Comparison of ENCODE assay signal across 33 mouse cellular contexts in the genomic region with DNA sequence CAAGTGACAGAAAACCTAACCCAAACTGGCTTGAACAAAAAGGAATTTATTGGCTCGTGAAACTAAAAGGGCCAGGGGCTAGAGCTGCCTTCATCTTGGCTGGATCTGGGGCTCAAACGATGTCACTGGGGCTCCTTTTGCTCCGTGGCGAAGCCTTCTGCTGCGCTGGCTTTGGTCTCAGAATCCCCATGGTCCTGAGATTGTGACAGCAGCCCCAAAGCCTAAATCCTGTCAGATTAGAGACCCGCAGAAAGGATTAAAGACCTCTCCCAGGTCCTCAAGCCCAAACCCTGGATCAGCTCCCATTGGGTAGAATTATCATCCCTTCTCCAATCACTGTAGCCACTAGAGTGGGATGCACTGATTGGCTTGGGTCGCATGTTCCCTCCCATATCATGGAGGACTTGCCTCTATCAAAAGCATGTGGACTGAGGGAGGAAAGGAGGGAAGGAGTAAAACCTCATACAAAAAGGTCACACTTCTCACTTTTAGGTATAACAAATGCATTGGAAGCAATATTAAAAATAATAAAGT. TPM values are rescaled to one million over a fixed set of nuclear protein-coding genes. Genes with fewer than 3 reads are reported as not detected.
A peak's percentile ranks its signal among the peaks of the same experiment; 100 is the strongest.
DNase-seq lines count a peak whose midpoint lies in the region; ATAC-seq and TF ChIP-seq lines count a peak whose summit lies in the region.
"Had no signal": no experiment of that assay in that cellular context is flagged by ENCODE, and none has a peak within 500 bp of the region (broad histone marks: within the 10 kb centered on the region; RNA-seq: fewer than 3 reads in every experiment).

No protein-coding gene starts in this region.

- ATAC-seq in forebrain, postnatal 0 days: peak; percentile 56; the same call in 1 of the 2 replicates
- ATAC-seq in forebrain, embryonic 11.5 days (replicated peaks; ENCODE audit: low FRiP score): no peak
- no peak for ATAC-seq in midbrain, embryonic 14.5 days (ENCODE audit: low FRiP score, low TSS enrichment)
- ATAC-seq: intestine, postnatal 0 days had no signal

- WGBS in forebrain, postnatal 0 days: 32% methylated on average over 7 of the region's 7 CpGs
- 36% methylated on average over 7 of the region's 7 CpGs for WGBS in forebrain, embryonic 11.5 days
- 24% methylated on average over 7 of the region's 7 CpGs for WGBS in midbrain, embryonic 14.5 days

- no peak overlapping the region for H3K4me3 ChIP-seq in forebrain, postnatal 0 days (ENCODE audit: low read depth, low read length)
- no peak overlapping the region for H3K4me3 ChIP-seq in forebrain, embryonic 11.5 days (ENCODE audit: low read depth, low read length)
- no peak overlapping the region for H3K4me3 ChIP-seq in midbrain, embryonic 14.5 days (replicated peaks; ENCODE audit: low read depth, low read length)
- no peak overlapping the region for H3K4me3 ChIP-seq in gastrocnemius, adult 2 months
- H3K4me3 ChIP-seq: erythroblast, embryonic 14.5 days; hindbrain, embryonic 13.5 days; limb, embryonic 10.5 days; limb, embryonic 15.5 days; liver, embryonic 13.5 days; neural tube, embryonic 13.5 days had no signal

- TF ChIP-seq CTCF in forebrain, postnatal 0 days (IDR thresholded peaks at IDR 0.05; ENCODE audit: low read depth): no peak
- TF ChIP-seq CTCF in gastrocnemius, adult 2 months (IDR thresholded peaks at IDR 0.05): no peak

- H3K9ac ChIP-seq in forebrain, postnatal 0 days: no peak overlapping the region
- no peak overlapping the region for H3K9ac ChIP-seq in forebrain, embryonic 11.5 days (ENCODE audit: low read length)
- no peak overlapping the region for H3K9ac ChIP-seq in midbrain, embryonic 14.5 days (replicated peaks; ENCODE audit: low read length)
- H3K9ac ChIP-seq: hindbrain, embryonic 13.5 days; limb, embryonic 15.5 days; liver, embryonic 13.5 days; neural tube, embryonic 13.5 days had no signal

- H3K27ac ChIP-seq in forebrain, postnatal 0 days (ENCODE audit: low read depth, low read length): no peak overlapping the region
- H3K27ac ChIP-seq in forebrain, embryonic 11.5 days (ENCODE audit: low read depth, low read length): no peak overlapping the region
- no peak overlapping the region for H3K27ac ChIP-seq in midbrain, embryonic 14.5 days (replicated peaks; ENCODE audit: low read depth, low read length)
- H3K27ac ChIP-seq in gastrocnemius, adult 2 months: no peak overlapping the region
- H3K27ac ChIP-seq: hindbrain, embryonic 13.5 days; limb, embryonic 10.5 days; limb, embryonic 15.5 days; liver, embryonic 13.5 days; neural tube, embryonic 13.5 days had no signal

- no peak overlapping the region for H3K4me2 ChIP-seq in forebrain, postnatal 0 days (ENCODE audit: low read depth)
- H3K4me2 ChIP-seq in forebrain, embryonic 11.5 days (ENCODE audit: low read depth, low read length, severe bottlenecking): no peak overlapping the region
- H3K4me2 ChIP-seq in midbrain, embryonic 14.5 days (ENCODE audit: low read length): no peak overlapping the region
- H3K4me2 ChIP-seq: heart, embryonic 11.5 days; hindbrain, embryonic 13.5 days; limb, embryonic 15.5 days; liver, embryonic 13.5 days; neural tube, embryonic 13.5 days had no signal

- no peaks in the 10 kb centered on the region for H3K4me1 ChIP-seq in forebrain, postnatal 0 days (ENCODE audit: insufficient read depth)
- H3K4me1 ChIP-seq in forebrain, embryonic 11.5 days (replicated peaks; ENCODE audit: control insufficient read depth, insufficient read depth, low read length): peaks cover 3% of the 10 kb centered on the region
- peaks cover 5% of the 10 kb centered on the region; the same call in 1 of the 2 replicates for H3K4me1 ChIP-seq in midbrain, embryonic 14.5 days (ENCODE audit: control insufficient read depth, insufficient read depth, low read length)
- H3K4me1 ChIP-seq: liver, embryonic 13.5 days; neural tube, embryonic 13.5 days had no signal

- H3K27me3 ChIP-seq in forebrain, postnatal 0 days (ENCODE audit: insufficient read depth, low read length): peaks cover 15% of the 10 kb centered on the region; the same call in 1 of the 2 replicates
- H3K27me3 ChIP-seq in forebrain, embryonic 11.5 days (ENCODE audit: control insufficient read depth, insufficient read depth, low read length): peaks cover 27% of the 10 kb centered on the region
- peaks cover 55% of the 10 kb centered on the region for H3K27me3 ChIP-seq in midbrain, embryonic 14.5 days (ENCODE audit: control insufficient read depth, insufficient read depth, low read length)

- intact Hi-C loops in gastrocnemius, adult 2 months (cut with DNase I): no loop called here

- no peaks in the 10 kb centered on the region for H3K36me3 ChIP-seq in forebrain, postnatal 0 days (ENCODE audit: insufficient read depth)
- H3K36me3 ChIP-seq in forebrain, embryonic 11.5 days (ENCODE audit: control insufficient read depth, insufficient read depth, low read length): no peaks in the 10 kb centered on the region
- H3K36me3 ChIP-seq in midbrain, embryonic 14.5 days (ENCODE audit: control insufficient read depth, insufficient read depth, low read length): no peaks in the 10 kb centered on the region
- H3K36me3 ChIP-seq: G1E; hindbrain, embryonic 13.5 days; limb, embryonic 10.5 days; limb, embryonic 15.5 days; liver, embryonic 13.5 days; neural tube, embryonic 13.5 days had no signal

- no peaks in the 10 kb centered on the region for H3K9me3 ChIP-seq in forebrain, postnatal 0 days (ENCODE audit: low read length)
- no peaks in the 10 kb centered on the region for H3K9me3 ChIP-seq in forebrain, embryonic 11.5 days (ENCODE audit: control insufficient read depth, low read length)
- no peaks in the 10 kb centered on the region for H3K9me3 ChIP-seq in midbrain, embryonic 14.5 days (ENCODE audit: control insufficient read depth, low read length)
- H3K9me3 ChIP-seq: G1E; hindbrain, embryonic 13.5 days; limb, embryonic 10.5 days; limb, embryonic 15.5 days; liver, embryonic 13.5 days; neural tube, embryonic 13.5 days had no signal

- DNase-seq in embryo, embryonic 10.5 days (ENCODE audit: low spot score): peak; percentile 4
- no peak for DNase-seq in embryo, embryonic 9.5 days (ENCODE audit: extremely low spot score)
- no peak for DNase-seq in forebrain, postnatal 0 days
- no peak for DNase-seq in forebrain, embryonic 11.5 days (ENCODE audit: low spot score)
- peak; percentile 39 for DNase-seq in midbrain, embryonic 14.5 days
- peak; percentile 69 for DNase-seq in retina, postnatal 1 day
- no peak for DNase-seq in gastrocnemius, adult 2 months
- no peak for DNase-seq in spleen, postnatal 36 days (ENCODE audit: low spot score in 2 of 2)
- DNase-seq: adrenal gland, postnatal 25 days; cerebellum, adult 18-20 months; cerebellum, postnatal 25 days; gastrocnemius, postnatal 25 days; heart, adult 11 months; heart, postnatal 36 days; kidney, adult 9 months; kidney, postnatal 10 days; layer of hippocampus, postnatal 36 days; liver, embryonic 13.5 days; lung, adult 2 months; lung, postnatal 14 days; right cerebral cortex, postnatal 25 days; thymus, postnatal 14 days had no signal

RNA-seq across cellular contexts. Expression of a gene that starts 5.4 kb away (rescaled TPM):
- 82.8 and 87.6 TPM in 2 replicates for total RNA-seq in forebrain, postnatal 0 days (2014; rRNA removed)
- polyA plus RNA-seq in forebrain, postnatal 0 days (2015; fragmentation: Nextera tagmentation; extraction: Ambion mirVana): 43.5 and 45.9 TPM in 2 replicates
- polyA plus RNA-seq in forebrain, embryonic 11.5 days (2014; fragmentation: Nextera tagmentation; extraction: Ambion mirVana): 175 and 195 TPM in 2 replicates
- 47.8 and 68.9 TPM in 2 replicates for polyA plus RNA-seq in midbrain, embryonic 14.5 days (2014; fragmentation: Nextera tagmentation; extraction: Ambion mirVana)
- total RNA-seq in gastrocnemius, adult 2 months (2021): under 1 TPM; 0.13 to 0.22 TPM
- total RNA-seq: adrenal gland, postnatal 25 days; heart, postnatal 36 days had no signal
- polyA plus RNA-seq: heart, embryonic 16.5 days; intestine, postnatal 0 days; large intestine, adult 2 months; lung, adult 2 months; urinary bladder, adult 2 months had no signal

RNA-seq across cellular contexts. Expression of a gene that starts 46.5 kb away (rescaled TPM):
- total RNA-seq in forebrain, postnatal 0 days (2014; rRNA removed): 39.8 and 52.1 TPM in 2 replicates
- 14.1 and 16.7 TPM in 2 replicates for polyA plus RNA-seq in forebrain, postnatal 0 days (2015; fragmentation: Nextera tagmentation; extraction: Ambion mirVana)
- polyA plus RNA-seq in forebrain, embryonic 11.5 days (2014; fragmentation: Nextera tagmentation; extraction: Ambion mirVana): 14.9 and 17.7 TPM in 2 replicates
- polyA plus RNA-seq in midbrain, embryonic 14.5 days (2014; fragmentation: Nextera tagmentation; extraction: Ambion mirVana): 16.6 and 18.1 TPM in 2 replicates
- 10 to 100 TPM; 28.4 to 28.5 TPM for total RNA-seq in gastrocnemius, adult 2 months (2021)

Comparison
In these comparisons a context has a peak if more than half of its experiments do, and no peak if none do; other contexts are left out.
1. DNase-seq: peak in embryo, embryonic 10.5 days (single experiment), midbrain, embryonic 14.5 days (single experiment) and retina, postnatal 1 day (single experiment); none in embryo, embryonic 9.5 days (single experiment), forebrain, postnatal 0 days (single experiment), forebrain, embryonic 11.5 days (single experiment), gastrocnemius, adult 2 months (single experiment) and spleen, postnatal 36 days (0 of 2).